Mouse (Mus musculus): ENCODE results near the gene Fbxo34. TPM values are rescaled to one million over a fixed set of nuclear protein-coding genes. Genes with fewer than 3 reads are reported as not detected.

The Fbxo34 gene
- polyA plus RNA-seq, 1 experiment, result 38.7 TPM

- peaks cover 3% of the 10 kb centered on the region for H3K4me1 ChIP-seq (ENCODE audit: control insufficient read depth, insufficient read depth, low read length)
- no peaks in the 10 kb centered on the region for H3K27me3 ChIP-seq (ENCODE audit: control insufficient read depth, insufficient read depth, low read length, poor library complexity, severe bottlenecking)
- no peak overlapping the region for H3K4me3 ChIP-seq (ENCODE audit: low read depth, low read length)
- no peak overlapping the region for H3K9ac ChIP-seq (ENCODE audit: low read depth, poor library complexity, severe bottlenecking)
- TF ChIP-seq EP300 (IDR thresholded peaks at IDR 0.05; ENCODE audit: insufficient read depth, low read depth, low read length) (no peak), POLR2A (IDR thresholded peaks at IDR 0.05; ENCODE audit: insufficient read depth, low read length) (no peak), CTCF (IDR thresholded peaks at IDR 0.05; ENCODE audit: low read depth, low read length) (no peak)
- H3K36me3 ChIP-seq (ENCODE audit: control insufficient read depth, insufficient read depth, low read length, poor library complexity, severe bottlenecking), result 0 out of 2 replicates have a peak, but pooled peaks cover 2% of the 10 kb centered on the region
- H3K9me3 ChIP-seq (replicated peaks; ENCODE audit: control insufficient read depth, insufficient read depth, low read length, poor library complexity, severe bottlenecking), result no peaks in the 10 kb centered on the region
- peak overlapping the region; percentile 76 for H3K27ac ChIP-seq (ENCODE audit: insufficient read depth, low read length)
These were observed 64.7 kb downstream of the Fbxo34 start for GRCm38 (mm10) chr14:47514816-47515453.

GRCm38 (mm10) chr14:47515636-47516035 is 65.4 kb downstream of the Fbxo34 start:
- no peaks in the 10 kb centered on the region for H3K27me3 ChIP-seq (ENCODE audit: control insufficient read depth, insufficient read depth, low read length, poor library complexity, severe bottlenecking)
- H3K9ac ChIP-seq (ENCODE audit: low read depth, poor library complexity, severe bottlenecking), result no peak overlapping the region
- H3K4me1 ChIP-seq (ENCODE audit: control insufficient read depth, insufficient read depth, low read length), result peaks cover 3% of the 10 kb centered on the region
- H3K9me3 ChIP-seq (replicated peaks; ENCODE audit: control insufficient read depth, insufficient read depth, low read length, poor library complexity, severe bottlenecking), result no peaks in the 10 kb centered on the region
- TF ChIP-seq CTCF (IDR thresholded peaks at IDR 0.05; ENCODE audit: low read depth, low read length), result no peak
- TF ChIP-seq EP300 (IDR thresholded peaks at IDR 0.05; ENCODE audit: insufficient read depth, low read depth, low read length), result no peak
- H3K27ac ChIP-seq (ENCODE audit: insufficient read depth, low read length), result no peak overlapping the region
- no peak overlapping the region for H3K4me3 ChIP-seq (ENCODE audit: low read depth, low read length)
- H3K36me3 ChIP-seq (ENCODE audit: control insufficient read depth, insufficient read depth, low read length, poor library complexity, severe bottlenecking), result 0 out of 2 replicates have a peak, but pooled peaks cover 2% of the 10 kb centered on the region

- 0 out of 2 replicates have a peak, but pooled peaks cover 2% of the 10 kb centered on the region for H3K36me3 ChIP-seq (ENCODE audit: control insufficient read depth, insufficient read depth, low read length, poor library complexity, severe bottlenecking)
- H3K27me3 ChIP-seq (ENCODE audit: control insufficient read depth, insufficient read depth, low read length, poor library complexity, severe bottlenecking), result no peaks in the 10 kb centered on the region
- no peak overlapping the region for H3K27ac ChIP-seq (ENCODE audit: insufficient read depth, low read length)
- no peak for TF ChIP-seq EP300 (IDR thresholded peaks at IDR 0.05; ENCODE audit: insufficient read depth, low read depth, low read length)
- TF ChIP-seq CTCF (IDR thresholded peaks at IDR 0.05; ENCODE audit: low read depth, low read length), result no peak
- TF ChIP-seq POLR2A (IDR thresholded peaks at IDR 0.05; ENCODE audit: insufficient read depth, low read length), result no peak
- H3K4me1 ChIP-seq (ENCODE audit: control insufficient read depth, insufficient read depth, low read length), result peaks cover 3% of the 10 kb centered on the region
- H3K9me3 ChIP-seq (replicated peaks; ENCODE audit: control insufficient read depth, insufficient read depth, low read length, poor library complexity, severe bottlenecking), result no peaks in the 10 kb centered on the region
- H3K4me3 ChIP-seq (ENCODE audit: low read depth, low read length), result no peak overlapping the region
- H3K9ac ChIP-seq (ENCODE audit: low read depth, poor library complexity, severe bottlenecking), result no peak overlapping the region
These were observed 66.5 kb downstream of the Fbxo34 start for GRCm38 (mm10) chr14:47516755-47517154.

- Histone ChIP-seq H3K9me3 (replicated peaks; ENCODE audit: control insufficient read depth, insufficient read depth, low read length, poor library complexity, severe bottlenecking) (no peaks in the 10 kb centered on the region), H3K36me3 (ENCODE audit: control insufficient read depth, insufficient read depth, low read length, poor library complexity, severe bottlenecking) (0 out of 2 replicates have a peak, but pooled peaks cover 2% of the 10 kb centered on the region), H3K27me3 (ENCODE audit: control insufficient read depth, insufficient read depth, low read length, poor library complexity, severe bottlenecking) (no peaks in the 10 kb centered on the region), H3K4me3 (ENCODE audit: low read depth, low read length) (no peak overlapping the region), H3K4me1 (ENCODE audit: control insufficient read depth, insufficient read depth, low read length) (peaks cover 3% of the 10 kb centered on the region), H3K27ac (ENCODE audit: insufficient read depth, low read length) (no peak overlapping the region), H3K9ac (ENCODE audit: low read depth, poor library complexity, severe bottlenecking) (no peak overlapping the region)
- no peak for TF ChIP-seq EP300 (IDR thresholded peaks at IDR 0.05; ENCODE audit: insufficient read depth, low read depth, low read length)
- no peak for TF ChIP-seq POLR2A (IDR thresholded peaks at IDR 0.05; ENCODE audit: insufficient read depth, low read length)
- TF ChIP-seq CTCF (IDR thresholded peaks at IDR 0.05; ENCODE audit: low read depth, low read length), result no peak
These were observed 68.4 kb downstream of the Fbxo34 start for GRCm38 (mm10) chr14:47518619-47519018.

- Histone ChIP-seq H3K27me3 (ENCODE audit: control insufficient read depth, insufficient read depth, low read length, poor library complexity, severe bottlenecking) (no peaks in the 10 kb centered on the region), H3K9me3 (replicated peaks; ENCODE audit: control insufficient read depth, insufficient read depth, low read length, poor library complexity, severe bottlenecking) (no peaks in the 10 kb centered on the region), H3K4me3 (ENCODE audit: low read depth, low read length) (no peak overlapping the region), H3K36me3 (ENCODE audit: control insufficient read depth, insufficient read depth, low read length, poor library complexity, severe bottlenecking) (no peaks in the 10 kb centered on the region), H3K4me1 (ENCODE audit: control insufficient read depth, insufficient read depth, low read length) (peaks cover 4% of the 10 kb centered on the region), H3K27ac (ENCODE audit: insufficient read depth, low read length) (no peak overlapping the region), H3K9ac (ENCODE audit: low read depth, poor library complexity, severe bottlenecking) (no peak overlapping the region)
- TF ChIP-seq CTCF (IDR thresholded peaks at IDR 0.05; ENCODE audit: low read depth, low read length) (no peak), POLR2A (IDR thresholded peaks at IDR 0.05; ENCODE audit: insufficient read depth, low read length) (no peak), EP300 (IDR thresholded peaks at IDR 0.05; ENCODE audit: insufficient read depth, low read depth, low read length) (no peak)
These were observed 70.7 kb downstream of the Fbxo34 start for GRCm38 (mm10) chr14:47520751-47521449.

- H3K4me3 ChIP-seq (ENCODE audit: low read depth, low read length), result no peak overlapping the region
- peaks cover 4% of the 10 kb centered on the region for H3K4me1 ChIP-seq (ENCODE audit: control insufficient read depth, insufficient read depth, low read length)
- no peak overlapping the region for H3K27ac ChIP-seq (ENCODE audit: insufficient read depth, low read length)
- no peak for TF ChIP-seq POLR2A (IDR thresholded peaks at IDR 0.05; ENCODE audit: insufficient read depth, low read length)
- no peaks in the 10 kb centered on the region for H3K27me3 ChIP-seq (ENCODE audit: control insufficient read depth, insufficient read depth, low read length, poor library complexity, severe bottlenecking)
- H3K9ac ChIP-seq (ENCODE audit: low read depth, poor library complexity, severe bottlenecking), result no peak overlapping the region
- H3K9me3 ChIP-seq (replicated peaks; ENCODE audit: control insufficient read depth, insufficient read depth, low read length, poor library complexity, severe bottlenecking), result no peaks in the 10 kb centered on the region
- no peaks in the 10 kb centered on the region; the same call in 1 of the 2 replicates for H3K36me3 ChIP-seq (ENCODE audit: control insufficient read depth, insufficient read depth, low read length, poor library complexity, severe bottlenecking)
These were observed 71.4 kb downstream of the Fbxo34 start for GRCm38 (mm10) chr14:47521609-47522008.
